Mouse (Mus musculus): ENCODE results near the gene Zpbp2. TPM values are rescaled to one million over a fixed set of nuclear protein-coding genes. Genes with fewer than 3 reads are reported as not detected.

Zpbp2 gene
- polyA plus RNA-seq (2014; fragmentation: Nextera tagmentation; extraction: Ambion mirVana) = 0.24 TPM in 1 of 2 replicates, not detected in the other

DNA sequence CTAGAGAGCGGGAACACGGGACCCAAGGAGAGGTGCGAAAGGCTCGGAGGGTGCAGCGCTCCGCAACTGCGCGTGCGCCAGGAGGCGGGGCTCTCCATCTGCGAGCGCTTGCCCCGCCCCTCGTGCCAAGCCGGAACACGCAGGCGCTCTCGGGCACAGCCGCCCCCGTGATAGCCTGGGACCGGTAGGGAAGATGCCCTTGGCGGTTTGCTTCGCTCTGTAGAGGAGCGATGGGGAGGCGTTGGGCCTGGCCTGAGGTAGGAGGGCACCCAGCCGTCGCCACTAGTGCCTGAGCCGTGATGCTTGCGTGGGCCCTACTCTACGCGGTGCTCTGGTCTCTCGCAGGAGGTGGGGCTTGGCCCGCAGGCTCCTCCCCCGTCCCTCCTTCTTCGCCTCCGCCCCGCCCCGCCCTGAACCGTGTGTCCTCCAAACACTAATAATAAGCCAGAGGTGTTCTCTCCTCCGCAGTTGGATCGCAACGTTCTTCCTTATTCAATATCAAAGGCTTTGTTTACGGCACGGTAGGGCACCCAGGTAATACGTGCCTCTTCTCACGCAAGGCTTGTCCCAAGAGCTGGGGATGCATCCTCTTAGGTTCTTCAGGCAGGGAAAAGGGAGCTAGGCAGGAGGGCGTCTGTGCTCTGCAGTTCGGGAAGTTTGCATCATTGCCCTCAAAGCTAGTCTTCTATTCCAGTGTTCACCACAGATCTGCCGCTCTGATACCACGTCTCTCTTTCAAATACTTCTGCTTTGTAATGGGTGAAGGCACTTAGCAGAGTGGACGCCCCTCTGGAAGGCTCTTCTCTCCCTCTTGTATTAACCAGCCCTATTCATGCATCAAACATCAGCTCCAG, at the start of gene Zpbp2:
Gene Zpbp2, plus strand, starts transcription at position 123 of the 854 bp plus-strand sequence.
- Histone ChIP-seq H3K4me2 (ENCODE audit: low read depth, low read length) (peak within 1 kb of the TSS; percentile 47), H3K9me3 (replicated peaks; ENCODE audit: control insufficient read depth, low read length) (no peaks in the 10 kb centered on the region), H3K36me3 (replicated peaks; ENCODE audit: control insufficient read depth, insufficient read depth, low read depth, low read length) (no peaks in the 10 kb centered on the region), H3K4me1 (ENCODE audit: control insufficient read depth, insufficient read depth, low read length) (no peaks in the 10 kb centered on the region), H3K27me3 (ENCODE audit: control insufficient read depth, insufficient read depth, low read length) (peaks cover 18% of the 10 kb centered on the region), H3K27ac (replicated peaks; ENCODE audit: low read depth, low read length) (no peak within 1 kb of the TSS), H3K4me3 (ENCODE audit: low read depth, low read length) (peak within 1 kb of the TSS; percentile 56), H3K9ac (replicated peaks; ENCODE audit: low read length) (peak within 1 kb of the TSS; percentile 61)
- ATAC-seq (replicated peaks; ENCODE audit: insufficient number of reproducible peaks, low FRiP score, low TSS enrichment, low read depth) (peak; percentile 95), DNase-seq (ENCODE audit: low spot score) (peak; percentile 96)
- under 1% methylated on average over 51 of the region's 51 CpGs for WGBS

GRCm38 (mm10) chr11:98504926-98505325, 46.0 kb upstream of the Zpbp2 start:
- WGBS = 61% methylated on average over 3 of the region's 3 CpGs
- Histone ChIP-seq H3K9me3 (replicated peaks; ENCODE audit: control insufficient read depth, low read length) (no peaks in the 10 kb centered on the region), H3K4me3 (ENCODE audit: low read depth, low read length) (no peak overlapping the region), H3K4me1 (ENCODE audit: control insufficient read depth, insufficient read depth, low read length) (no peaks in the 10 kb centered on the region), H3K27ac (replicated peaks; ENCODE audit: low read depth, low read length) (no peak overlapping the region), H3K36me3 (replicated peaks; ENCODE audit: control insufficient read depth, insufficient read depth, low read depth, low read length) (no peaks in the 10 kb centered on the region), H3K27me3 (ENCODE audit: control insufficient read depth, insufficient read depth, low read length) (no peaks in the 10 kb centered on the region), H3K4me2 (ENCODE audit: low read depth, low read length) (no peak overlapping the region), H3K9ac (replicated peaks; ENCODE audit: low read length) (no peak overlapping the region)
- no peak for ATAC-seq (replicated peaks; ENCODE audit: insufficient number of reproducible peaks, low FRiP score, low TSS enrichment, low read depth)
- DNase-seq (ENCODE audit: low spot score) = peak; percentile 10

GRCm38 (mm10) chr11:98509434-98509833, 41.5 kb upstream of the Zpbp2 start:
- no peak overlapping the region for H3K27ac ChIP-seq (replicated peaks; ENCODE audit: low read depth, low read length)
- no peak for ATAC-seq (replicated peaks; ENCODE audit: insufficient number of reproducible peaks, low FRiP score, low TSS enrichment, low read depth)
- no peak overlapping the region for H3K9ac ChIP-seq (replicated peaks; ENCODE audit: low read length)
- no peak for DNase-seq (ENCODE audit: low spot score)
- H3K4me3 ChIP-seq (ENCODE audit: low read depth, low read length) = no peak overlapping the region
- WGBS = 73% methylated on average over 7 of the region's 7 CpGs
- H3K9me3 ChIP-seq (replicated peaks; ENCODE audit: control insufficient read depth, low read length) = no peaks in the 10 kb centered on the region
- no peaks in the 10 kb centered on the region for H3K36me3 ChIP-seq (replicated peaks; ENCODE audit: control insufficient read depth, insufficient read depth, low read depth, low read length)
- H3K27me3 ChIP-seq (ENCODE audit: control insufficient read depth, insufficient read depth, low read length) = no peaks in the 10 kb centered on the region
- no peak overlapping the region for H3K4me2 ChIP-seq (ENCODE audit: low read depth, low read length)
- H3K4me1 ChIP-seq (ENCODE audit: control insufficient read depth, insufficient read depth, low read length) = no peaks in the 10 kb centered on the region

DNA sequence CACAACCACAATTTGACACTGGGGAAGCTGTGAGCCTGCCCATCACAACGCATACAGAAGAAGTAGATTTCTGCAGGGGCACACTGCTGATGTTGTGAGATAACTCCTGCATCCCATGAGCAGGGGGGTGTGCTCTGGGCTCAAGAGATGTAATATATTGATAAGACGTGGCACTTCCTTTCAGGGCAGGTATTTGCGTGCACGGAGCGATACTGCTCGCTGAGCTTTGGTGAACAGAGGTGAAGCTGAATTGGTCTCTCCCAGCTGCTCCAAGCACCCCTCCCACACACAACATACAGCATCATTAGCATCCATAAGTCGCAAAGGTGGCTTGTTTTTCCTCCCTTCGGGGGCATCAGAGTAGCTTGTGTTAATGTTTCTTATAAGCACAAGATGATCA, 40.8 kb upstream of the Zpbp2 start:
- Histone ChIP-seq H3K4me2 (ENCODE audit: low read depth, low read length) (no peak overlapping the region), H3K27ac (replicated peaks; ENCODE audit: low read depth, low read length) (no peak overlapping the region), H3K9me3 (replicated peaks; ENCODE audit: control insufficient read depth, low read length) (no peaks in the 10 kb centered on the region), H3K4me3 (ENCODE audit: low read depth, low read length) (no peak overlapping the region), H3K4me1 (ENCODE audit: control insufficient read depth, insufficient read depth, low read length) (no peaks in the 10 kb centered on the region), H3K27me3 (ENCODE audit: control insufficient read depth, insufficient read depth, low read length) (no peaks in the 10 kb centered on the region), H3K36me3 (replicated peaks; ENCODE audit: control insufficient read depth, insufficient read depth, low read depth, low read length) (no peaks in the 10 kb centered on the region), H3K9ac (replicated peaks; ENCODE audit: low read length) (no peak overlapping the region)
- ATAC-seq (replicated peaks; ENCODE audit: insufficient number of reproducible peaks, low FRiP score, low TSS enrichment, low read depth) (no peak), DNase-seq (ENCODE audit: low spot score) (no peak)
- WGBS = 86% methylated on average over 8 of the region's 8 CpGs

DNA sequence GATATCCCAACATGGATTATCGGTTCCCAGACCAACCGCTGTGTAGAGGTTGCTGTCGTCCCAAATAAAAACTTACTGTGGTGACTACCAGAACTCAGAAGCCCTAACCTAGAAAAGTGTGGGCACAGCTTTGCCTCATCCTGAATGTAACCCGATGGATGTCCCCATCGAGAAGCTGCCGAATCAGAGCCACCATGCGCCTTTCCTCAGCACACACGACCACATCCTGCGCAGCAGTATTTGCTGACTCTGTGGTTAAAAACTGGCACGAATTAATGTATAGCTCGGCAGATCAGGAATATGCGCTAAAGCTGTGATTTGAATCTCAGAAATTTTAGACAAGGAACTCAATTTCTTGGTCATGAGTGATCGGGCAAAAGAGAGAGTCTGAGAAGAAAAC, 38.0 kb upstream of the Zpbp2 start:
- Histone ChIP-seq H3K4me3 (ENCODE audit: low read depth, low read length) (no peak overlapping the region), H3K27me3 (ENCODE audit: control insufficient read depth, insufficient read depth, low read length) (no peaks in the 10 kb centered on the region), H3K9me3 (replicated peaks; ENCODE audit: control insufficient read depth, low read length) (no peaks in the 10 kb centered on the region), H3K36me3 (replicated peaks; ENCODE audit: control insufficient read depth, insufficient read depth, low read depth, low read length) (no peaks in the 10 kb centered on the region), H3K4me1 (ENCODE audit: control insufficient read depth, insufficient read depth, low read length) (no peaks in the 10 kb centered on the region), H3K4me2 (ENCODE audit: low read depth, low read length) (no peak overlapping the region), H3K9ac (replicated peaks; ENCODE audit: low read length) (no peak overlapping the region), H3K27ac (replicated peaks; ENCODE audit: low read depth, low read length) (no peak overlapping the region)
- ATAC-seq (replicated peaks; ENCODE audit: insufficient number of reproducible peaks, low FRiP score, low TSS enrichment, low read depth) (no peak), DNase-seq (ENCODE audit: low spot score) (no peak)
- 93% methylated on average over 13 of the region's 13 CpGs for WGBS

DNA sequence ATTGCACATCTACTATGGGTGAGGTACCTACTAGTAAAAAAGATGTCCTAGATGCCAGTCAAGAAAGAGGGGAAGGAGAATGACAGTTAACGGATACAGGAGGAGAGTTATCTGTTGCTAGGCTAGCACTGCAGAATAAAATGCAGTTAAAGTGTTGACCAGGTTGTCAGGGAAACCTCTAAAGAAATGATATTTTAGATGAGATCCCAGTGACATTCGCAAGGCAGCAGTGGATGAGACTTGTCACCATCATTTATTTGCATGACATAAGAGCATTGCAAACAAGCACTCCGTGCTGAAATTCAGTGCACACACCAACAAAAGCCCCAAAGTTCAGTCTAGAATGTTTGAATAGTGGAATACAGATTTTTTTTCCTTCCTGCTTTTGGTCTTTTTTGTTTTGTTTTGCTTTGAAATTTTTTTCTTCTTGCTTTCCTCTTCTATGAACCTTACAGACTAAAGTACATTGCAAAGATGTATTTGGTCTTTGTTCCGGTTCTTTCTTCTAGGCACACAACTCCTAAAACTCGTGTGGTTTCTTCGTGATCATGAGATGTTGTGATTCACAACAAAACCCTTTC, 37.5 kb upstream of the Zpbp2 start:
- Histone ChIP-seq H3K4me1 (ENCODE audit: control insufficient read depth, insufficient read depth, low read length) (no peaks in the 10 kb centered on the region), H3K9me3 (replicated peaks; ENCODE audit: control insufficient read depth, low read length) (no peaks in the 10 kb centered on the region), H3K4me3 (ENCODE audit: low read depth, low read length) (no peak overlapping the region), H3K9ac (replicated peaks; ENCODE audit: low read length) (no peak overlapping the region), H3K27me3 (ENCODE audit: control insufficient read depth, insufficient read depth, low read length) (no peaks in the 10 kb centered on the region), H3K4me2 (ENCODE audit: low read depth, low read length) (no peak overlapping the region), H3K27ac (replicated peaks; ENCODE audit: low read depth, low read length) (no peak overlapping the region), H3K36me3 (replicated peaks; ENCODE audit: control insufficient read depth, insufficient read depth, low read depth, low read length) (no peaks in the 10 kb centered on the region)
- ATAC-seq (replicated peaks; ENCODE audit: insufficient number of reproducible peaks, low FRiP score, low TSS enrichment, low read depth) (no peak), DNase-seq (ENCODE audit: low spot score) (no peak)
- 74% methylated on average over 6 of the region's 6 CpGs for WGBS

DNA sequence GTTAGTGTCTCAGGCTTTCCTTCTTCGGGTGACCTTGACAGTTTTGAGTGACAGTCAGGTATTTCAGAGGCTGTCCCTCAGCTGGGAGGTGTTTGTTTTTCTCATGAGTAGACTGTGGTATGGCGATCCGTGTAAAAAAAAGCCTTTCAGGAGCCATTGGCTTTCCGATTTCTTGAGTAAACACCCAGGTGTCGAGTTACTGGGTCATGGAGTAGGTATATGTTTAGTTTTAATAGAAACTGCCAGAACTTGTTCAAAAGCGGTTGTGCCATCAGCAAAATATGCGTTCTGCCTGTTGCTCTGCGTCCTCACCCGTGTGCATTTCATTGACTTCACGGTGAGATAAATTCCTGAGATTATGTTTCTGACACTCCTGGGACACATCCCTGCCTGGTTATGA, 30.4 kb upstream of the Zpbp2 start:
- Histone ChIP-seq H3K9me3 (replicated peaks; ENCODE audit: control insufficient read depth, low read length) (no peaks in the 10 kb centered on the region), H3K36me3 (replicated peaks; ENCODE audit: control insufficient read depth, insufficient read depth, low read depth, low read length) (no peaks in the 10 kb centered on the region), H3K9ac (replicated peaks; ENCODE audit: low read length) (no peak overlapping the region), H3K27me3 (ENCODE audit: control insufficient read depth, insufficient read depth, low read length) (no peaks in the 10 kb centered on the region), H3K4me2 (ENCODE audit: low read depth, low read length) (no peak overlapping the region), H3K4me1 (ENCODE audit: control insufficient read depth, insufficient read depth, low read length) (no peaks in the 10 kb centered on the region; the same call in 1 of the 2 replicates), H3K4me3 (ENCODE audit: low read depth, low read length) (no peak overlapping the region), H3K27ac (replicated peaks; ENCODE audit: low read depth, low read length) (no peak overlapping the region)
- ATAC-seq (replicated peaks; ENCODE audit: insufficient number of reproducible peaks, low FRiP score, low TSS enrichment, low read depth) (no peak), DNase-seq (ENCODE audit: low spot score) (peak; percentile 56)
- 29% methylated on average over 10 of the region's 10 CpGs for WGBS

DNA sequence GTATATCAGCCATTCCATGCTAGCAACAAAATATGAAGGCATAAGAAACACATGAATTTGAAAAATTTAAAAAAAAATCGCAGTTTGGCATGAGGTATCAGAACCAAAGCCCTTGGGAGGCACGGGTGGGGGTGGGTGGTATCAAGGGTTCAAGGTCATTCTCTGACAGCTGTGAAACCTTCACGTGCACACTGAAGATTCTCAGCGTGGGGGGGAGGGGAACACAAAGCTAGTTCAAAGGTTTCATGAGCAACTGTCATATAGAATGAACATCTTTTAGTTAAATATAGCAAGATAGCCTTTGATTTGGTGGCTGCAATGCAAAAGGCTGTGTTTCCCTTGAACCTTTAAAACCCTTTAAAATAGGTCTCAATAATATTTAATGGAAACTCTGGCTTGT, 25.8 kb upstream of the Zpbp2 start:
- Histone ChIP-seq H3K4me3 (ENCODE audit: low read depth, low read length) (no peak overlapping the region), H3K4me2 (ENCODE audit: low read depth, low read length) (no peak overlapping the region), H3K27me3 (ENCODE audit: control insufficient read depth, insufficient read depth, low read length) (no peaks in the 10 kb centered on the region), H3K9ac (replicated peaks; ENCODE audit: low read length) (no peak overlapping the region), H3K36me3 (replicated peaks; ENCODE audit: control insufficient read depth, insufficient read depth, low read depth, low read length) (no peaks in the 10 kb centered on the region), H3K9me3 (replicated peaks; ENCODE audit: control insufficient read depth, low read length) (no peaks in the 10 kb centered on the region), H3K4me1 (ENCODE audit: control insufficient read depth, insufficient read depth, low read length) (no peaks in the 10 kb centered on the region), H3K27ac (replicated peaks; ENCODE audit: low read depth, low read length) (no peak overlapping the region)
- DNase-seq (ENCODE audit: low spot score) (no peak), ATAC-seq (replicated peaks; ENCODE audit: insufficient number of reproducible peaks, low FRiP score, low TSS enrichment, low read depth) (no peak)
- WGBS = 63% methylated on average over 4 of the region's 4 CpGs

Measured in embryonic facial prominence, embryonic 11.5 days (tissue).